Mouse (Mus musculus) liver, embryonic 11.5 days (tissue): ENCODE measurements around the gene Elob. TPM values are rescaled to one million over a fixed set of nuclear protein-coding genes. Genes with fewer than 3 reads are reported as not detected.

Experiments used
- ATAC-seq: fragments of 200-750 bp; cut with Nextera tagmentation; replicated peaks from 2 replicates; pipeline ENCODE4 v1.8.0; 2017; ENCODE audit warnings: moderate number of reproducible peaks, mild to moderate bottlenecking, moderate TSS enrichment, moderate library complexity; ENCODE audit not compliant: low FRiP score
- DNase-seq: peaks from one replicate; pipeline ENCODE4 v3.0.0-alpha.2; 2017; ENCODE audit warnings: low spot score
- H3K27ac ChIP-seq: fragments of 300-500 bp; sonication (generic); 2 replicates; pipeline ENCODE4 v1.5.1; 2014; ENCODE audit warnings: mild to moderate bottlenecking, low read depth, low read length, control low read depth
- H3K27me3 ChIP-seq: fragments of 300-500 bp; sonication (generic); replicated peaks from 2 replicates; pipeline ENCODE4 v1.6.1; 2014; ENCODE audit warnings: low read length, mixed read lengths; ENCODE audit not compliant: control insufficient read depth, insufficient read depth
- H3K36me3 ChIP-seq: fragments of 300-500 bp; sonication (generic); 2 replicates; pipeline ENCODE4 v1.6.1; 2014; ENCODE audit warnings: mild to moderate bottlenecking, low read length, moderate library complexity, mixed read lengths; ENCODE audit not compliant: control insufficient read depth, insufficient read depth
- H3K4me1 ChIP-seq: fragments of 300-500 bp; sonication (generic); replicated peaks from 2 replicates; pipeline ENCODE4 v1.6.1; 2014; ENCODE audit warnings: low read length, mixed read lengths; ENCODE audit not compliant: control insufficient read depth, insufficient read depth
- H3K4me2 ChIP-seq: fragments of 300-500 bp; sonication (generic); 2 replicates; pipeline ENCODE4 v1.6.1; 2014; ENCODE audit warnings: mild to moderate bottlenecking, control low read depth, moderate library complexity
- H3K4me3 ChIP-seq: fragments of 300-500 bp; sonication (generic); 2 replicates; pipeline ENCODE4 v1.5.1; 2014; ENCODE audit warnings: low read depth, low read length, control low read depth
- H3K9ac ChIP-seq: fragments of 300-500 bp; sonication (generic); 2 replicates; pipeline ENCODE4 v1.6.1; 2014; ENCODE audit warnings: low read depth, low read length, control low read depth
- H3K9me3 ChIP-seq: fragments of 300-500 bp; sonication (generic); 2 replicates; pipeline ENCODE4 v1.6.1; 2016; ENCODE audit warnings: low read length, inconsistent platforms, mixed read lengths; ENCODE audit not compliant: control insufficient read depth
- WGBS: fragments of 180-500 bp; shearing (Covaris S2); extraction: QIAGEN DNeasy Blood & Tissue Kit; methylation state at CpG from one replicate; pipeline ENCODE4 v1.1.7; 2014; 5-methylcytosine and 5-hydroxymethylcytosine counted together
- polyA plus RNA-seq: library from polyadenylated mRNA; unstranded; fragments of >200 nt; fragmentation: Nextera tagmentation; extraction: Ambion mirVana; gene quantifications from 2 replicates; pipeline ENCODE4 v1.2.1, GENCODE M21; 2014

Elob gene
- polyA plus RNA-seq, 1 experiment from 2014 or later, result 795 TPM

GRCm38 (mm10) chr17:23819235-23819634 lies 9.7 kb downstream of the Elob start:
- WGBS, result 98% methylated on average over 25 of the region's 25 CpGs
- peaks cover 96% of the 10 kb centered on the region for H3K36me3 ChIP-seq
- no peaks in the 10 kb centered on the region for H3K27me3 ChIP-seq
- H3K9ac ChIP-seq, result no peak overlapping the region
- H3K9me3 ChIP-seq, result peaks cover 43% of the 10 kb centered on the region
- ATAC-seq (no peak), DNase-seq (no peak)
- H3K4me2 ChIP-seq, result no peak overlapping the region
- no peak overlapping the region for H3K27ac ChIP-seq
- no peaks in the 10 kb centered on the region for H3K4me1 ChIP-seq
- no peak overlapping the region for H3K4me3 ChIP-seq

- DNase-seq (no peak), ATAC-seq (no peak)
- Histone ChIP-seq H3K9ac (no peak overlapping the region), H3K27ac (no peak overlapping the region), H3K27me3 (no peaks in the 10 kb centered on the region), H3K9me3 (peaks cover 43% of the 10 kb centered on the region), H3K36me3 (peaks cover 96% of the 10 kb centered on the region), H3K4me1 (no peaks in the 10 kb centered on the region), H3K4me3 (no peak overlapping the region), H3K4me2 (no peak overlapping the region)
- 97% methylated on average over 8 of the region's 8 CpGs for WGBS
Measured at GRCm38 (mm10) chr17:23818579-23818978, 10.4 kb downstream of the Elob start.

GRCm38 (mm10) chr17:23815641-23816040 lies 13.3 kb downstream of the Elob start:
- 96% methylated on average over 16 of the region's 16 CpGs for WGBS
- Histone ChIP-seq H3K27ac (no peak overlapping the region), H3K27me3 (no peaks in the 10 kb centered on the region), H3K4me3 (no peak overlapping the region), H3K9me3 (peaks cover 43% of the 10 kb centered on the region), H3K9ac (no peak overlapping the region), H3K4me1 (no peaks in the 10 kb centered on the region), H3K36me3 (peaks cover 90% of the 10 kb centered on the region), H3K4me2 (no peak overlapping the region)
- DNase-seq (no peak), ATAC-seq (no peak)

GRCm38 (mm10) chr17:23807918-23808317 lies 21.0 kb downstream of the Elob start:
- H3K9me3 ChIP-seq, result no peaks in the 10 kb centered on the region
- whole genome bisulfite sequencing, result 95% methylated on average over 3 of the region's 3 CpGs
- no peak for DNase-seq
- H3K4me1 ChIP-seq, result peaks cover 15% of the 10 kb centered on the region
- no peak overlapping the region for H3K27ac ChIP-seq
- H3K4me3 ChIP-seq, result no peak overlapping the region
- H3K9ac ChIP-seq, result no peak overlapping the region
- H3K36me3 ChIP-seq, result peaks cover 52% of the 10 kb centered on the region
- no peak overlapping the region for H3K4me2 ChIP-seq
- no peaks in the 10 kb centered on the region for H3K27me3 ChIP-seq
- ATAC-seq, result no peak

GRCm38 (mm10) chr17:23806867-23807266 lies 22.1 kb downstream of the Elob start:
- H3K9ac ChIP-seq, result no peak overlapping the region
- H3K27me3 ChIP-seq, result no peaks in the 10 kb centered on the region
- no peaks in the 10 kb centered on the region for H3K9me3 ChIP-seq
- H3K36me3 ChIP-seq, result peaks cover 44% of the 10 kb centered on the region
- H3K4me3 ChIP-seq, result peak overlapping the region; percentile 8
- no peak overlapping the region for H3K27ac ChIP-seq
- DNase-seq (no peak), ATAC-seq (no peak)
- 87% methylated on average over 25 of the region's 25 CpGs for WGBS
- peaks cover 15% of the 10 kb centered on the region for H3K4me1 ChIP-seq
- H3K4me2 ChIP-seq, result no peak overlapping the region

GRCm38 (mm10) chr17:23804426-23805085 lies 24.4 kb downstream of the Elob start:
- WGBS, result 3% methylated on average over 8 of the region's 8 CpGs
- no peak for ATAC-seq
- no peaks in the 10 kb centered on the region for H3K27me3 ChIP-seq
- H3K4me1 ChIP-seq, result peaks cover 15% of the 10 kb centered on the region
- peak overlapping the region; percentile 97 for H3K4me2 ChIP-seq
- H3K27ac ChIP-seq, result peak overlapping the region; percentile 97; the same call in 1 of the 2 replicates
- peaks cover 25% of the 10 kb centered on the region for H3K36me3 ChIP-seq
- DNase-seq, result no peak
- H3K4me3 ChIP-seq, result peak overlapping the region; percentile 99
- H3K9me3 ChIP-seq, result no peaks in the 10 kb centered on the region
- peak overlapping the region; percentile 99 for H3K9ac ChIP-seq

GRCm38 (mm10) chr17:23803366-23804041 lies 25.4 kb downstream of the Elob start:
- Histone ChIP-seq H3K4me3 (peak overlapping the region; percentile 99), H3K9ac (peak overlapping the region; percentile 99), H3K27me3 (no peaks in the 10 kb centered on the region), H3K36me3 (peaks cover 15% of the 10 kb centered on the region), H3K27ac (peak overlapping the region; percentile 97), H3K4me2 (peak overlapping the region; percentile 97), H3K4me1 (peaks cover 15% of the 10 kb centered on the region), H3K9me3 (no peaks in the 10 kb centered on the region)
- under 1% methylated on average over 68 of the region's 83 CpGs for WGBS
- DNase-seq (peak; percentile 88), ATAC-seq (peak; percentile 71)

- no peaks in the 10 kb centered on the region for H3K9me3 ChIP-seq
- peak overlapping the region; percentile 97 for H3K4me2 ChIP-seq
- ATAC-seq (peak; percentile 98), DNase-seq (peak; percentile 94)
- WGBS, result under 1% methylated on average over 58 of the region's 60 CpGs
- peak overlapping the region; percentile 97 for H3K27ac ChIP-seq
- peaks cover 9% of the 10 kb centered on the region; the same call in 1 of the 2 replicates for H3K36me3 ChIP-seq
- peaks cover 15% of the 10 kb centered on the region for H3K4me1 ChIP-seq
- peak overlapping the region; percentile 99 for H3K9ac ChIP-seq
- H3K27me3 ChIP-seq, result no peaks in the 10 kb centered on the region
- H3K4me3 ChIP-seq, result peak overlapping the region; percentile 99
Measured at GRCm38 (mm10) chr17:23802746-23803365, 26.1 kb downstream of the Elob start.
